Mouse (Mus musculus): ENCODE results near the gene Fstl4.

Gene Fstl4

GRCm38 (mm10) chr11:52773073-52773472 lies 8.6 kb downstream of the Fstl4 start:
- DNase-seq: no peak

DNA sequence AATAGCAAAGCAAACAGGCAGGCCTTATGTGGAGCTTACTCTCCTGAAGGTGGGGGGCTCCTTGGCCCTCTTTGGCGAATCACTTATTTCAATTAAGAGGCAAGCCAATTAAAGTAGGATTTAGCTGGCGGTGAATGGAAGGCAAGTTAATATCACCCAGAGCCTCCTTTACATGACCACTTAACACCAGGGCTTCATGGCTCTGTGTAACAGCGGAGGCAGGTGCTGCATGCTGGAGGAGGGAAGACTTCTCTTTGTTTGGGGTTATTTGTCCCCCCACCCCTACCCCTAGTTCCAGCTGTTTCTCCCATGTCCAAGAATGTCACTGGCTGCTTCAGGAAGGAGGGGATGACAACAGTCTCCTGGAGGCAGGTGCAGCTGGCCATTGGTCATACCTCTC lies 10.9 kb downstream of the Fstl4 start:
- DNase-seq: no peak

- DNase-seq: no peak
Measured at GRCm38 (mm10) chr11:52782426-52782825, 18.0 kb downstream of the Fstl4 start.

GRCm38 (mm10) chr11:52794331-52794730 lies 29.9 kb downstream of the Fstl4 start:
- no peak for DNase-seq

- no peak for DNase-seq
Measured at GRCm38 (mm10) chr11:52809542-52809941, 45.1 kb downstream of the Fstl4 start.

- no peak for DNase-seq
Measured at GRCm38 (mm10) chr11:52816004-52816403, 51.6 kb downstream of the Fstl4 start.

GRCm38 (mm10) chr11:52820336-52820905 lies 56.0 kb downstream of the Fstl4 start:
- DNase-seq: no peak

DNA sequence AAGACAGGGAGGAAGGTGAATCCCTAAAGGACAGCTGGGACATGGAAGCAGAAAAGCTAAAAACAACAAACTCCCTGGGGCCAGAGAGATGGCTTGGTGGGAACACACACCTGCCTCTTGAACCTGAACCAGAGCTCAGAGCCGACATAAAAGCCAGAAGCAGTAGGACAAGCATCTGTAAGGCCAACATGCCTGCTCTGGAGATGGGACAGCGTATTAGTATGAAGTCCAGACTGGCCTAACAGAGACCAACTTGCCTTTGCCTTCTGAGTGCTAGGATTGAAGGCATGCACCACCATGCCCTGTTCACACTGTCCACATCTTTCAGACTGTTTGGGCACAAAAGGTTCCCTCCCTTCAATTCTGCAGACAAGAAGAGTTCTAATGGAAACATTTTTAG lies 62.2 kb downstream of the Fstl4 start:
- no peak for DNase-seq

GRCm38 (mm10) chr11:52831631-52832310 lies 67.3 kb downstream of the Fstl4 start:
- no peak for DNase-seq

GRCm38 (mm10) chr11:52832311-52832675 lies 67.9 kb downstream of the Fstl4 start:
- no peak for DNase-seq

- no peak for DNase-seq
Measured at GRCm38 (mm10) chr11:52848691-52849090, 84.3 kb downstream of the Fstl4 start.

DNA sequence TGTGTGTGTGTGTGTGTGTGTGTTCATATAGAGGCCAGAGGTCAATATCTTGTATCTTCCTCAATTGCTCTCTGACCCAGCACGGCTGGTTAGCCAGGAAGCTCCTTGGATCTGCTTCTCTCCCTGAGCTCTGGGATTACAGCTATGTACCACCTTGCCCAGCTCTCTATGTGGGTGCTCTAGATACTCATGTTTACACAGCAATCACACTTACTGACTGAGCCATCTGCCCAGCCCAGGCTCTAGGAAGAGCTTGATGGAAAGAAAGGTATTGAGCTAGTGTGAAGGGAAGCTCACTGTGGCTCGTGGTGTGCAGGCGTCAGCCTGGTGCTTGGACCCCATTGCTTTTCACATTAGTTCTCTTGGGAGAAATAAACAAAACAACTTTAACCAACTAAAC lies 85.6 kb downstream of the Fstl4 start:
- DNase-seq: no peak

DNA sequence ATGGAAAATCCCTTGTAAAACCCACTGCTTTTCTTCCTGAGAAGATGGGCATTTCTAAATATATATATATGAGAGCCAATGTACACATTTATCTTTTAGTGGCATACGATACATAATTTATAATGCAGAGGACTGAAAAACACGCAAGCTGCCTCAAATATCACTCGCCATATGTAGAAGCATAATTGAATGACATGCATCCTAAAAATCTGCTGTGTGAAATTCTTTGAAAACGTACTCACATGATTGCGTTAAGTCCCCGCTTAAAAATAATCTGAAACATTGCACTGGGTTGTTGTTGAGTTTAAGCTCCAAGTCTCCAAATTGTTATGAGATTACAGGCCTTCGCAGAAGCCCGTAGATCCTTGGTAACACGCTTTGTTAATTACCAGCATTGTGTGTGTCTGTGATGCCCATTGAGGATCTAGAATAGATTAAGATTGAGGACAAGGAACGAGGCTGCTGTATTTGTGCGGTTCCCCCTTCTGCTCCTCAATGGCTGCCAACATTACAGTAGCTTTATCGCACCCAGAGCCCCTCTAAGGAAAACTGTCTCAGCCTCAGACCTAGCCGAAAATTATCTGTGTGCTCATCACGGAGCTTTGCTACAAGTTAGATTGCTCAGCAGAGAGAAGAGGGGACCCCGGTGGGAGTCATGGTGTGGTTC lies 108.5 kb downstream of the Fstl4 start:
- no peak for DNase-seq

DNA sequence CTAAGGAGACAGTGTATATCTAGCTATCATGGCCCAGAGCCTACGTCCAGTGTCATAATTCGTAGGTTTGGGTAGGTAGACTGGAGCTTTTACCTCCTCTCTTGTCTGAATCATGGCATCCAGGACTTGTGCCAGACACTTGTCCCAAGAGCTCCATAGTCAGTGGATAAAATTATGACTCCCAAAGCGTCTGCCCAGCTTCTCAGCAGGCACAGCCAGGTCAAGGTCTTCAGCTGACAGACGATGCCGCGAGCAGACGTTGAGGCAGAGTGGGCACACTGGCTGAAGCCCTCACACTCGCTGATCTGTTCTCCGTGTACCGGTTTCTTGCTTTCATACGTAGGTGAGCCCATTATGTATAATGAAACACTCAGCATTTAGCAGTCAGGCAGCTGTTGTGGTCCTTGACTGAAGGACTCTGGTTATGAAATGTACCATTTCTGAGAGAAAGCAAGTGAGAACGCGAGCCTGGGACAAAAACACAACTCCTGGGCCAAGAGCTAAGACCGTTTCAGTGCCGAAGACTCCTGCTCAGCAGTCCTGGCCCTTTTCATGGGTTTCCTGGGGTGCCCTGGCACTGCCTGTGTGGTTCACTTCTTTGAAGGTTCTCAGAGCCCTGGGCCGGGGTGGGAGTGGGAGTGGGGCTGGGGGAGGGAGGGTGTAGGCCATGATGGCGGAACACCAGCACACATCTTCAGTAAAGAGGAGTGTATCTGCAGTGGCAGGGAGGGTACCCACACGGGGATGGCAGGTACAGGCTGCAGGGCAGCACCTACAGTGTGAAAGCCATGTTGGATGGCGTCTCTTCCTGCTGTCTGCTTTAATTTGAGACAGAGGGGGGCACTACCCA lies 111.7 kb downstream of the Fstl4 start:
- DNase-seq: no peak

- DNase-seq: no peak
Measured at GRCm38 (mm10) chr11:52877662-52878061, 113.2 kb downstream of the Fstl4 start.

DNA sequence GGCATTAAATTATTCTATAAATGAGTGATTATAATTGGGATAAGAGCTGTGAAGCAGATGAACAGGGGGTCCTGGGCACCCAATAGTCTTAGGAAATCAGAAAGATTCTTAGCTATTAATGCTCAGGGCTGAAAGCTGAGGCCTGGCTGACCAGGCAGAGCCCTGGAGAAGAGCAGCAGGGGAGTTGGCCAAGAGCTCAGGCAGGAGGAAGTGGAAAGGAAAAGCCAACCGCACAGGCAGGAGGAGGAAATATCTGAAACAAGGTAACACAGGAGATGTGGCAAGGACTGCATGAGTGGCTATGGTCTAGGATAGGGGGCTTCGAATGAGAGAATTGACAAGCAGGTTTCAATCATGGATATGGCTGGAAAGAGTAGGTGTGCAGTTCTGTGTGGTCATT lies 115.5 kb downstream of the Fstl4 start:
- DNase-seq: no peak

GRCm38 (mm10) chr11:52886559-52887303 lies 122.3 kb downstream of the Fstl4 start:
- no peak for DNase-seq

- no peak for DNase-seq
Measured at GRCm38 (mm10) chr11:52888150-52888549, 123.7 kb downstream of the Fstl4 start.

DNA sequence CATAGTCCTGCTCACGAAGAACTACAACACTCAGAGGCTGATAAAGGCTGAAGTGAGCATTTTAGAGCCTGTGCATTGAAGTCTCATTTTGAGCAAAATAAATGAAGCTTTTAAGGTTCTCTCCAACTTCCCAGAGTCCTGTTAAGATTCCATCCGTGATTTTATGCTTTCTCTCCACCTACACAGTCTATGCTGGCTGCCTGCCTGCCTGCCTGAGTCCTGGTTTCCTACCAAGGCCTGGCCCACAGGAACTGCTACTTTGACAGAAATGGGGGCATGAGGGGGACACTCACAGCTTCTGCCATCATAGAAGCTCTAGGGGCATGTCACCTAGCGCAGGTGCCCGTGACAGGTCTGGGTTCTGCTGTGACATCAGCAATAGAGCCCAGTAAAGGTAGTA lies 125.1 kb downstream of the Fstl4 start:
- no peak for DNase-seq

DNA sequence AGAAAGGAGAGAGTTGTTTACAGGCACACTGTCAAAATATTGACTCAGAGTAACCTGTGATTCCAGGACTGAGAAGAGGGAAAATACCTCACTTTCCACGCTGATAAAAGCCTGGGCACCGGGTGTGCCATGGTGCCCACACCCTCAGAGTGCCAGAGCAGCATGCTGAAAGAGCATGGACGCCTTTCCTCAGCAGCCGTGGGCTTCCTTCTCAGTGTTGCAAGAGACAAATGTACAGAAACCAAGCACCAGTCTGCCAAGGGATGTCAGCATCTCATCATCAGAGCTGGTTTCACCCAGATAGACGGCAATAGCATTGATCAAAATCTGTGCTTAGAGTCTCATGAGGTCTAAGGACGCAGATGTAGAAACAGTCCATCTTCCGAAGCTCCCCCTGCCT lies 125.7 kb downstream of the Fstl4 start:
- no peak for DNase-seq

- DNase-seq: no peak
Measured at GRCm38 (mm10) chr11:52904101-52904500, 139.7 kb downstream of the Fstl4 start.

GRCm38 (mm10) chr11:52910788-52911187 lies 146.4 kb downstream of the Fstl4 start:
- DNase-seq: peak; percentile 20 to 33

DNA sequence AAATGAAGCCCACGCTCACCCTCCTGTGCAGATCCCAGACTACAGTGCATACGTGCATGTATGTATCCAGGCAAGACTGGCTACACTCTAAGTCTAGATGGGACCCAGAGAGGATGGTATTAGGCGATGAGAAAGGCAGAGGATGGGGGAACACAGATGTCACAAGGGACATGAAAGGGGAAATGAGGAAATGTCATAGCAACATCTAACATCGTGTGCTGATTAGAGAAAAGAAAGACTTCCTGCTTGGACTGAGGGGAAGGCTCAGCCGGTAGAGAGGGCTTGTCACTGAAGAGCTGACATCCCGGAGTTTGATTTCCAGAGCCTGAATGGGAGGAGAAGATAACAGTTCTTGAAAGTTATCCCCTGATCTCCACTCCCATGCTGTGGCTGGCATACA lies 150.0 kb downstream of the Fstl4 start:
- DNase-seq: no peak
